Mouse (Mus musculus): ENCODE results near the gene Gm3625. TPM values are rescaled to one million over a fixed set of nuclear protein-coding genes. Genes with fewer than 3 reads are reported as not detected.

Gene Gm3625
- total and polyA plus RNA-seq, 2 experiments from 2014 or later = not detected

DNA sequence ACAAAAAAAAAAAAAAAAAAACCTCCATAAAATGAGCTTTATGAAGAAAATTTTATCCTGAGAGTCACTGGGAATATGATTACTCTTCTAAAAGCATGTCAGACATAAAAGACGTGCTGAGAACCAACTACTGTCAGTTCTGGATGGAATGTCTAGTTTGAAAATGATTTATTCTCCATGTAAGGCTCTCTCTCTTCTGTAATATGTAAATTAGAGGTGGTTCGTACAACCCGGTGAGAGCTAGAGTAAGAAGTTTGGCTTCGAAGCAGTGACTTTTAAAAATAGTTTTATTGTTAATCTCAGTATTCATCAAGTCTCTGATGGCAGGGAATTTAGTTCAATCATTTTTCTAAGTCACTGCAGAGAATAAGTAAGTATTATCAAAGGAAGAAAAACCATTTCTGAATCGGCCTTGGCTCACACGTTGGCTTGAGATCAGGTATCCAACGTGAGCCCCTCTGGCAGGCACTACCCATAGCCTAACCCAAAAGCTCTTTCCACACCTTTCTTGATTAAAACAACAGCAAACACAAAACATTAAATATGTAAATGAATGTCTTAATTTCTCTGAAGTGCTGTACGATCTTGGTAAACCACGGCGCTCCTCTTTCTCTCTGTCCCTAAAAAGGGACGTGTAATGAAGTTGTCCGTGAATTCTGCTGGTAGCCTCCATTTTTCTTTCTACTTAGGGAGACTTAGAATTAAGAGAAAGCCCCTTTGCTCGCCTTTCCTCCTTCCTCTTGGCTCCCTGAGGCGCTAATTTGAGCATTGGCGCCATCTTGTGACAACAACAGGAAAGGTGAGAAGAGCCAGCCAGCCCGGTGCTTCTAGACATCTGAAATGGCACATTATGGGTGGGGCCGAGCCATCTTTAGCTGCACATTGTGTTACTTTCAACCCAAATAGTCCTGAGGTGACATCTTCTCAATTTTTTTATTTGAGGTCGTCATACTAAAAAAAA, 44.4 kb downstream of the Gm3625 start:
- 15% methylated on average over 18 of the region's 18 CpGs for WGBS
- Histone ChIP-seq H3K27ac (ENCODE audit: low read depth, low read length) (no peak overlapping the region), H3K9ac (replicated peaks; ENCODE audit: low read length, poor library complexity, severe bottlenecking) (peak overlapping the region; percentile 29; the same call in 1 of the 2 replicates), H3K27me3 (ENCODE audit: insufficient read depth, low read length) (no peaks in the 10 kb centered on the region), H3K4me2 (ENCODE audit: low read depth, low read length, poor library complexity, severe bottlenecking) (peak overlapping the region; percentile 49), H3K36me3 (ENCODE audit: insufficient read depth, low read length) (no peaks in the 10 kb centered on the region), H3K4me1 (ENCODE audit: insufficient read depth, low read length) (no peaks in the 10 kb centered on the region), H3K9me3 (ENCODE audit: low read length) (no peaks in the 10 kb centered on the region), H3K4me3 (ENCODE audit: low read depth, low read length) (peak overlapping the region; percentile 22; the same call in 1 of the 2 replicates)
- peak; percentile 93 for TF ChIP-seq CTCF (IDR thresholded peaks at IDR 0.05)
- DNase-seq (ENCODE audit: low spot score) = peak; percentile 92
- ATAC-seq (ENCODE audit: low FRiP score) = peak; percentile 70

DNA sequence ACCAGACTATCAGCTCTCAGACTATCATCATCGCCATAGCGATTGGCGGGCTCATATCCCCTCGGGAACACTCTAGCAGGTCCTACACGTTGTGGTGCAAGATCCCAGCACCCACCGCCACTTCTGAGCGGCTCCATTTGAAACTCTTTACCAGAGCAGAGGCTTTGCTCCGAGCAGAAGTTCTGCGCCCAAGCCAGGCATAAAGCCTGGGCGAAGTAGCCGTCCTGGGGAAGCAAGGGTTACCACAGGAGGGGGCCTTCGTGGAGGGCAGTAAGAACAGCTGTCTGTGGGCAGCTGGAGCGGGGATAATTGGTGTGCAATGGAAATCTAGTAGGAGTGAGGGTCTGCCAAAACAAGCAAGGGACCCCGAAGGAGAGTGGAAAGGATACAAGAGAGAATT, 45.2 kb downstream of the Gm3625 start:
- no peaks in the 10 kb centered on the region for H3K9me3 ChIP-seq (ENCODE audit: low read length)
- no peak overlapping the region for H3K27ac ChIP-seq (ENCODE audit: low read depth, low read length)
- H3K4me1 ChIP-seq (ENCODE audit: insufficient read depth, low read length) = no peaks in the 10 kb centered on the region
- DNase-seq (ENCODE audit: low spot score) = no peak
- H3K36me3 ChIP-seq (ENCODE audit: insufficient read depth, low read length) = no peaks in the 10 kb centered on the region
- ATAC-seq (ENCODE audit: low FRiP score) = no peak
- H3K4me2 ChIP-seq (ENCODE audit: low read depth, low read length, poor library complexity, severe bottlenecking) = no peak overlapping the region
- no peak for TF ChIP-seq CTCF (IDR thresholded peaks at IDR 0.05)
- no peak overlapping the region for H3K9ac ChIP-seq (replicated peaks; ENCODE audit: low read length, poor library complexity, severe bottlenecking)
- 54% methylated on average over 14 of the region's 14 CpGs for WGBS
- H3K4me3 ChIP-seq (ENCODE audit: low read depth, low read length) = no peak overlapping the region
- H3K27me3 ChIP-seq (ENCODE audit: insufficient read depth, low read length) = no peaks in the 10 kb centered on the region

DNA sequence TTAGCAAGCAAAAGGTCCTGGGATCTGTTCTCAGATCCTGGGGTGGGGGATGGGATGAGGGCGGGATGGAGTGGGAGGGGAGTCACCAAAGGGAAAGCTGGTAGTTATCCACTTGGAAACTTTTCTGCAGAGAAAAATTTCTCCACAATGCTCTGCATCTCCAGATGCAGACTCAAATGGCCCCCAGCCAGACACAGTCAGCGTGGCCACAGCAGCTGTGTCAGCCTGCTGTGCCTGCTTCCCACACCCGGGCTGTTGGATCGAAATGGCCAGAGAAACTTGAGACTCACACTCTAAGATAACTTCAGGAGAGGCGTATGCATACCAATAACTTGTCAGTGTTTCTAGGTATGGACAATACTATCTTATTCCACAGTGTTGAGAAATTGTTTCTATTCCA, 46.2 kb downstream of the Gm3625 start:
- Histone ChIP-seq H3K4me2 (ENCODE audit: low read depth, low read length, poor library complexity, severe bottlenecking) (no peak overlapping the region), H3K4me3 (ENCODE audit: low read depth, low read length) (no peak overlapping the region), H3K36me3 (ENCODE audit: insufficient read depth, low read length) (no peaks in the 10 kb centered on the region), H3K9me3 (ENCODE audit: low read length) (no peaks in the 10 kb centered on the region), H3K27ac (ENCODE audit: low read depth, low read length) (no peak overlapping the region), H3K4me1 (ENCODE audit: insufficient read depth, low read length) (no peaks in the 10 kb centered on the region), H3K27me3 (ENCODE audit: insufficient read depth, low read length) (no peaks in the 10 kb centered on the region), H3K9ac (replicated peaks; ENCODE audit: low read length, poor library complexity, severe bottlenecking) (no peak overlapping the region)
- DNase-seq (ENCODE audit: low spot score) (no peak), ATAC-seq (ENCODE audit: low FRiP score) (no peak)
- WGBS = 67% methylated on average over 5 of the region's 5 CpGs
- TF ChIP-seq CTCF (IDR thresholded peaks at IDR 0.05) = no peak

DNA sequence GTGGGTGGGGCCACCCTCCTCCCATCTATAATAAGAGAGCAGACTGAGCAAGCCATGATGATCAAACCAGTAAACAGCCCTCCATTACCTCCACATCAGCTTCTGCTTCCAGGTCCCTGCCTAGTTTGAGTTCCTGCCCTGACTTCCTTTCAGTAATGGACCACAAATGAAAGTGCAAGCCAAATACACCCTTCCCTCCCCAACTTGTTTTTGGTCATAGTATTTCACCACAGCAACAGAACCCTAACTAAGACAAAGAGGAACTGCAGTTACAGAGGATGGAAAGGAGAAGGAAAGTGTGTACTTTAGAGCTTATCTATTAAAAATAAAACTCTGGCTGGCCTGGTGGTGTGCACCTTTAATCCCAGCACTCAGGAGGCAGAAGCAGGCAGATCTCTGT, 47.3 kb downstream of the Gm3625 start:
- no peak for DNase-seq (ENCODE audit: low spot score)
- no peak for TF ChIP-seq CTCF (IDR thresholded peaks at IDR 0.05)
- no peak for ATAC-seq (ENCODE audit: low FRiP score)
- Histone ChIP-seq H3K4me1 (ENCODE audit: insufficient read depth, low read length) (no peaks in the 10 kb centered on the region), H3K27ac (ENCODE audit: low read depth, low read length) (no peak overlapping the region), H3K9ac (replicated peaks; ENCODE audit: low read length, poor library complexity, severe bottlenecking) (no peak overlapping the region), H3K36me3 (ENCODE audit: insufficient read depth, low read length) (no peaks in the 10 kb centered on the region), H3K9me3 (ENCODE audit: low read length) (no peaks in the 10 kb centered on the region), H3K4me2 (ENCODE audit: low read depth, low read length, poor library complexity, severe bottlenecking) (no peak overlapping the region), H3K4me3 (ENCODE audit: low read depth, low read length) (no peak overlapping the region), H3K27me3 (ENCODE audit: insufficient read depth, low read length) (no peaks in the 10 kb centered on the region)

DNA sequence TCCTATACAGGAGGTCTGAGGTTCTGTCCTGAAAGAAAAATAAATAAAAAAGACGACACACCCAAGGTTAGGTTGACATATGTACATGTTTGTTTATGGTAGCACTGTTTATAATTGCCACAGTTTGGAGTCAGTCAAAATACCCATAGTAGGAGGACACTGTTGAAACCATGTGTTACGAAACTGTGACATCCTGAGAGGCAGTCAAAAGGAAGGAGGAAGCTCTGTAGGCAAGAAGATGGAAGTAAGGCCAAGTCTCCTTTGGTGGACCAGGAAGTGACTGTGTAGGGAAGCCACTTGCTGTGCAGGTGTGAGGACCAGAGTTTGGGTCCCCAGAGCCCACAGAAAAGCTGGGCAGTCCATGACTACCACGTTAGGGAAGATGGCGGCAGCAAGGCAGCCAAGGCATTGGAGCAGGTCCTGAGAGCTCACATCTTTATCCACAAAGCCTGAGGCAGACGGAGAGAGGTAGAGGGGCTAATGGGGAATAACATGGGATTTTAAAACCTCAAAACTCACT, 48.3 kb downstream of the Gm3625 start:
- DNase-seq (ENCODE audit: low spot score) (no peak), ATAC-seq (ENCODE audit: low FRiP score) (no peak)
- H3K4me1 ChIP-seq (ENCODE audit: insufficient read depth, low read length) = no peaks in the 10 kb centered on the region
- no peak overlapping the region for H3K4me2 ChIP-seq (ENCODE audit: low read depth, low read length, poor library complexity, severe bottlenecking)
- no peak overlapping the region for H3K27ac ChIP-seq (ENCODE audit: low read depth, low read length)
- WGBS = 93% methylated on average over 5 of the region's 5 CpGs
- no peaks in the 10 kb centered on the region for H3K27me3 ChIP-seq (ENCODE audit: insufficient read depth, low read length)
- H3K4me3 ChIP-seq (ENCODE audit: low read depth, low read length) = no peak overlapping the region
- no peaks in the 10 kb centered on the region for H3K9me3 ChIP-seq (ENCODE audit: low read length)
- H3K9ac ChIP-seq (replicated peaks; ENCODE audit: low read length, poor library complexity, severe bottlenecking) = no peak overlapping the region
- no peaks in the 10 kb centered on the region for H3K36me3 ChIP-seq (ENCODE audit: insufficient read depth, low read length)
- TF ChIP-seq CTCF (IDR thresholded peaks at IDR 0.05) = no peak

Other genes starting within 250 kb of the Gm3625 start
- gene Ncoa1, start 115.7 kb downstream of the Gm3625 start, total RNA-seq (2014; rRNA removed) = 37.2 and 43.5 TPM in 2 replicates
- gene Ncoa1, start 115.7 kb downstream of the Gm3625 start, polyA plus RNA-seq (2015; fragmentation: Nextera tagmentation; extraction: Ambion mirVana) = 9.9 and 11.2 TPM in 2 replicates
- 23.4 and 27.1 TPM in 2 replicates for gene Itsn2, start 289 bp downstream of the Gm3625 start, total RNA-seq (2014; rRNA removed)
- 19.7 and 20.6 TPM in 2 replicates for gene Itsn2, start 289 bp downstream of the Gm3625 start, polyA plus RNA-seq (2015; fragmentation: Nextera tagmentation; extraction: Ambion mirVana)
- 0.99 and 1.9 TPM in 2 replicates for gene Fam228a, start 145.5 kb upstream of the Gm3625 start, total RNA-seq (2014; rRNA removed)
- 0.26 and 0.58 TPM in 2 replicates for gene Fam228a, start 145.5 kb upstream of the Gm3625 start, polyA plus RNA-seq (2015; fragmentation: Nextera tagmentation; extraction: Ambion mirVana)
- 10.1 and 12.8 TPM in 2 replicates for gene Pfn4, start 176.1 kb upstream of the Gm3625 start, total RNA-seq (2014; rRNA removed)
- gene Pfn4, start 176.1 kb upstream of the Gm3625 start, polyA plus RNA-seq (2015; fragmentation: Nextera tagmentation; extraction: Ambion mirVana) = 19.9 and 24.9 TPM in 2 replicates
- gene Fam228b, start 176.3 kb upstream of the Gm3625 start, total RNA-seq (2014; rRNA removed) = 5.6 and 6.5 TPM in 2 replicates
- 7.2 and 8.7 TPM in 2 replicates for gene Fam228b, start 176.3 kb upstream of the Gm3625 start, polyA plus RNA-seq (2015; fragmentation: Nextera tagmentation; extraction: Ambion mirVana)
- gene Sf3b6, start 224.6 kb upstream of the Gm3625 start, total RNA-seq (2014; rRNA removed) = 72.9 and 84.7 TPM in 2 replicates
- gene Sf3b6, start 224.6 kb upstream of the Gm3625 start, polyA plus RNA-seq (2015; fragmentation: Nextera tagmentation; extraction: Ambion mirVana) = 299 and 341 TPM in 2 replicates
- 55.5 and 82.1 TPM in 2 replicates for gene Fkbp1b, start 248.7 kb upstream of the Gm3625 start, total RNA-seq (2014; rRNA removed)
- gene Fkbp1b, start 248.7 kb upstream of the Gm3625 start, polyA plus RNA-seq (2015; fragmentation: Nextera tagmentation; extraction: Ambion mirVana) = 80.5 and 83.8 TPM in 2 replicates